Mouse (Mus musculus): ENCODE measurements around the gene Iqschfp.

- TF ChIP-seq CTCF (IDR thresholded peaks at IDR 0.05; ENCODE audit: low read depth) (no peak), EP300 (IDR thresholded peaks at IDR 0.05; ENCODE audit: low read depth) (no peak)
These were observed 694.6 kb downstream of the Iqschfp start for GRCm38 (mm10) chr3:68586646-68587064.

All from liver, postnatal 0 days (tissue).